Mouse (Mus musculus): ENCODE results near the gene Exoc3l4. TPM values are rescaled to one million over a fixed set of nuclear protein-coding genes. Genes with fewer than 3 reads are reported as not detected.

Exoc3l4 gene
- 21.3 and 24.4 TPM in 2 replicates for polyA plus RNA-seq (2015; fragmentation: Nextera tagmentation; extraction: Ambion mirVana)

DNA sequence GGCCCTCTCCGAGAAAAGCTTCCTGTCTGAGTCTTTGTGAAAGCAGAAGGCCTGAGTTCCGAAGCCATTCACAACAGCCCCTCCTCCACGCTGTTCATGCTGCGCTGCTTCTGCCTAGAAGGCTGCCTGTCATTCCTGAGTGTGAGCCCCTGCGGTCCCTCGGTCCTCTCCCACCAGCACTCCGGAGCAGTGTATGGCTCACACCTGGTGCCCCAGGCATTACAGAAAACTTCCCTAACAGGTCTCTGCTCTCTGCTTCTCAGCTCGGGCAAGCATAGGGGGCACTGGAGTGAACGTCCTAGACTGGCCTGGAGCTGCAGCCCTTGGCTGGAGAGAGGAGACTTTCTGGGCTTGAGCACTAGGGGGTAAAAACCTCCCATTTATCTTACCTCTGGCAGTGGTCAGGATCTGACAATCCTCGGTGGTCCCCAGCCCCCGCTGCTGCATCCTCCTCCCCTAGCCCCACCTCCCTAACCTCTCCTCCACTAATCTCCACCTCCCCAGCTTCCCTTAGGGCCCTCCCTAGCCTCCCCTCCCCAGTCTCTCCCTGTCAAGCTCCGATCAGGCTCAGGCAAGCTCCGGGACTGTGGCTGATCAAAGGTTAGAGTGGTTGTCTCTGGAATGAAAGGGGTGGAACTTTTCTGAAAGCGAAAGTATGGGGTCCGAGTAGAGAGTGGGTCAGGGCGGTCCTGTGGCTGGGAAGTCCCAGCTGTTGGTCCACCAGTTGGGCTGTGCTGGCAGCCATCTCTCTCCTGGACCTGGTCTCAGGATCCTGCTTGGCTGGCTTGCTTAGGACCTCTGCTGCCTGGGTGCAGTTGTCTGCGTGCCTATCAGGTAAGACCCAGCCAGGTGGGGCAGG lies at the start of gene Exoc3l4:
TSS of gene Exoc3l4 (plus strand) at position 97 of the 859 bp plus-strand sequence.
- peak within 1 kb of the TSS; percentile 81 for H3K27ac ChIP-seq (ENCODE audit: low read length)
- H3K4me2 ChIP-seq (replicated peaks; ENCODE audit: low read depth, low read length) = peak within 1 kb of the TSS; percentile 61
- H3K36me3 ChIP-seq (ENCODE audit: insufficient read depth, low read length) = no peaks in the 10 kb centered on the region
- TF ChIP-seq CTCF (IDR thresholded peaks at IDR 0.05) (peak; percentile 34), EP300 (IDR thresholded peaks at IDR 0.05) (peak; percentile 9; the same call in 1 of the 2 replicates)
- WGBS = 3% methylated on average over 17 of the region's 17 CpGs
- peak within 1 kb of the TSS; percentile 34 for H3K4me3 ChIP-seq (ENCODE audit: low read depth, low read length)
- peaks cover under 1% of the 10 kb centered on the region; the same call in 1 of the 2 replicates for H3K27me3 ChIP-seq (replicated peaks; ENCODE audit: insufficient read depth, low read length)
- H3K9me3 ChIP-seq (ENCODE audit: low read length) = no peaks in the 10 kb centered on the region
- H3K9ac ChIP-seq (replicated peaks; ENCODE audit: low read depth) = peak within 1 kb of the TSS; percentile 13; the same call in 1 of the 2 replicates
- DNase-seq (ENCODE audit: low spot score) (peak; percentile 79), ATAC-seq (peak; percentile 55)
- H3K4me1 ChIP-seq (ENCODE audit: insufficient read depth, low read depth, low read length) = peaks cover under 1% of the 10 kb centered on the region; the same call in 1 of the 2 replicates

DNA sequence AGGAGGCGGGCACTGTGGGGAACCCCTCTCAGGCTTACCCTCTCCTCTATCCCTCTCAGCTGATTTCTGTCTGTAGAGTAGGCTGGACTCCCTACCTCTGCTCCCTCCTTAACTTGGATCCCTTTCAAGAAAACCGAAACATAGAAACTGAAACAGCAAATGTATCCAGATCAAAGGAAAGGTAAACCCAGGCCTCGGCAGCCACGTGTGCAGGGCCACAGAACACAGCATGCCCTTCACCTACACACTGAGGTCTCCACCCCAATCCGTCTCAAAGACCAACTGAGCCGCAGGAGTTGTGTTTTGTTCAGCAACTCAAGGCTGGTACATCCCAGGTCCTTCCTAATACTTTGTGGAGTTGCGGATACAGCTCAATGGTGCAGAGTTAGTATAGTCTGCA lies 49.8 kb upstream of the Exoc3l4 start:
- Histone ChIP-seq H3K9ac (replicated peaks; ENCODE audit: low read depth) (no peak overlapping the region), H3K4me2 (replicated peaks; ENCODE audit: low read depth, low read length) (no peak overlapping the region), H3K27ac (ENCODE audit: low read length) (no peak overlapping the region), H3K4me1 (ENCODE audit: insufficient read depth, low read depth, low read length) (peaks cover 18% of the 10 kb centered on the region; the same call in 1 of the 2 replicates), H3K36me3 (ENCODE audit: insufficient read depth, low read length) (no peaks in the 10 kb centered on the region), H3K4me3 (ENCODE audit: low read depth, low read length) (no peak overlapping the region), H3K9me3 (ENCODE audit: low read length) (no peaks in the 10 kb centered on the region), H3K27me3 (replicated peaks; ENCODE audit: insufficient read depth, low read length) (no peaks in the 10 kb centered on the region)
- 61% methylated on average over 7 of the region's 7 CpGs for WGBS
- DNase-seq (ENCODE audit: low spot score) (no peak), ATAC-seq (peak; percentile 21; the same call in 1 of the 2 replicates)
- TF ChIP-seq CTCF (IDR thresholded peaks at IDR 0.05) (no peak), EP300 (IDR thresholded peaks at IDR 0.05) (no peak)

DNA sequence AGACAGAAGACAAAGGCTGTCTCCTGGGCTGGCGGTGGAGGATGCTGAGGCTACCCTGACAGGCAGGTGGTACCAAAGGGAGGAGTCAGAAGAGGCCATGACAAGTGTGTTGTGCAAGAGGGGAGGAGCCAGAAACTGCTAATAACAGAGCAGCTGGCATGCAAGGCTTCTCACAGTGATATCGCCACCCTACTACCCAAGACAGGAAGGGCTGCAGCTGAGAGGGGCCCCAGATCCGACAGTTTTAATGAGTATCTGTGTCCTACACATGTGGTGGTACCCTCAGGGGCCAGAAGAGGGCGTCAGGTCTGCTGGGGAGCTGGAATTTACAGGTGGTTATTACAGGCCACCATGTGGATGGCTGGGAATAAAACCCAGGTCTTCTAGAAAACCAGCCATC lies 46.6 kb upstream of the Exoc3l4 start:
- H3K27ac ChIP-seq (ENCODE audit: low read length) = no peak overlapping the region
- TF ChIP-seq CTCF (IDR thresholded peaks at IDR 0.05) (peak; percentile 52), EP300 (IDR thresholded peaks at IDR 0.05) (no peak)
- H3K4me1 ChIP-seq (ENCODE audit: insufficient read depth, low read depth, low read length) = peaks cover 19% of the 10 kb centered on the region; the same call in 1 of the 2 replicates
- no peaks in the 10 kb centered on the region for H3K36me3 ChIP-seq (ENCODE audit: insufficient read depth, low read length)
- H3K27me3 ChIP-seq (replicated peaks; ENCODE audit: insufficient read depth, low read length) = no peaks in the 10 kb centered on the region
- H3K9me3 ChIP-seq (ENCODE audit: low read length) = no peaks in the 10 kb centered on the region
- DNase-seq (ENCODE audit: low spot score) (peak; percentile 57), ATAC-seq (peak; percentile 47)
- no peak overlapping the region for H3K9ac ChIP-seq (replicated peaks; ENCODE audit: low read depth)
- 52% methylated on average over 4 of the region's 4 CpGs for WGBS
- H3K4me2 ChIP-seq (replicated peaks; ENCODE audit: low read depth, low read length) = no peak overlapping the region
- no peak overlapping the region for H3K4me3 ChIP-seq (ENCODE audit: low read depth, low read length)

DNA sequence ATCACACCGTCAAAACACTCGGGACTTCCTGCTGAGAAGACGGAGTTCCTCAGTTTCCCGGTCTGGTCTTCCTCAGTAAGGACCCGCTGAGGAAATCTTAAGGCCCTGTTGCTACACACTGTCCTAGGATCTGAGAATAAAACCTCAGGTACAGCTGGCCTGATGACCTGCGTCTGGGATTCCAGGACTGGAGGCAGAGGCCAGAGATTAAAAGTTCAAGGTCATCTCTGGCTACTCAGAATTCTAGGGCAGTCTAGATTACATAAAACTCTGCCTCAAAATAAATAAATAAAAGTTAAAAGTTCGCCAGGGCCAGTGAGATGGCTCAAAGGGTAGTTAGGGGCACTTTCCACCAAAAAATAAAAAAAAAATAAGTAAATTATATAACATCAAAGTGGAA lies 44.9 kb upstream of the Exoc3l4 start:
- no peak for ATAC-seq
- DNase-seq (ENCODE audit: low spot score) = no peak
- Histone ChIP-seq H3K4me3 (ENCODE audit: low read depth, low read length) (no peak overlapping the region), H3K27me3 (replicated peaks; ENCODE audit: insufficient read depth, low read length) (no peaks in the 10 kb centered on the region), H3K4me1 (ENCODE audit: insufficient read depth, low read depth, low read length) (peaks cover 27% of the 10 kb centered on the region; the same call in 1 of the 2 replicates), H3K9ac (replicated peaks; ENCODE audit: low read depth) (no peak overlapping the region), H3K27ac (ENCODE audit: low read length) (no peak overlapping the region), H3K4me2 (replicated peaks; ENCODE audit: low read depth, low read length) (no peak overlapping the region), H3K9me3 (ENCODE audit: low read length) (no peaks in the 10 kb centered on the region), H3K36me3 (ENCODE audit: insufficient read depth, low read length) (no peaks in the 10 kb centered on the region)
- no peak for TF ChIP-seq EP300 (IDR thresholded peaks at IDR 0.05)
- WGBS = 71% methylated on average over 7 of the region's 7 CpGs

DNA sequence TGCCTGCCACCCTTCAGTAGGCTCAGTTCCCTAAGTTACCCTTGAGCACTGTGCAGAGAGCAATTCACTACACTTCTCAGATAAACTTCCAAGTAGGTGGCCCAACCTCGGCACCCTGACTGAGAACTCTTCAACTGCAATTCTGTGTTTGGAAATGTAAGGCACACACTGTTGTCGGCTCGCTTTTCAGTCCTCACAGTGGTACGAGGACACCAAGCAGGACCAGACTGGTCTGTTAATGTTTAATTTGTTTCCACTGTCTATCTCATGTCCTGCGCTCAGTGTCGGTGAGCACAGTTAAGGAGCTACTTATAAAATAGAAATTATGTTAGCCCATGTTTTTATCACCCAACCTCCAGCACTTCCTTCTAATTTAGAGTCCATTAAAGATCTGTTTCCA lies 43.4 kb upstream of the Exoc3l4 start:
- no peak overlapping the region for H3K27ac ChIP-seq (ENCODE audit: low read length)
- no peak for TF ChIP-seq EP300 (IDR thresholded peaks at IDR 0.05)
- no peak for TF ChIP-seq CTCF (IDR thresholded peaks at IDR 0.05)
- no peak for ATAC-seq

DNA sequence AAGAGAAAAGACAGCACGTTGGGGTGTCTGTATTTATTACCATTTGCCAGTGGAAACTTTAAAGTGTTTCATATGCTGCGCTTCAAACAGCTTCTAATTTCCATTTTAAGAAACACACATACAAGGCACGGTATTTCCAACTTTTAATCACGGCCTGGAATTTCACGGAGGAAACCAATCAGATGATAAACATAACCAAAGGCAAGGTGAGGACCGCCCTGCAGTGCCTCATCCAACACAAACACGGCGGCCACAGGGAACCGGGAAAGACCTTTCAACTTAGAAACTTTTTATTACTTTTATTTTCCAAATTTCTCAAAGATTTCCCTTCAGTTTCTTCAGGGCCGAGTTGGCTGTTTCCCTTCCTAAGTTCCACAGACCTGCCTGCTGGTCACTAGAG lies 42.1 kb upstream of the Exoc3l4 start:
- H3K36me3 ChIP-seq (ENCODE audit: insufficient read depth, low read length) = no peaks in the 10 kb centered on the region
- H3K4me2 ChIP-seq (replicated peaks; ENCODE audit: low read depth, low read length) = peak overlapping the region; percentile 83
- DNase-seq (ENCODE audit: low spot score) = no peak
- no peak overlapping the region for H3K9ac ChIP-seq (replicated peaks; ENCODE audit: low read depth)
- H3K4me1 ChIP-seq (ENCODE audit: insufficient read depth, low read depth, low read length) = peaks cover 16% of the 10 kb centered on the region; the same call in 1 of the 2 replicates
- TF ChIP-seq CTCF (IDR thresholded peaks at IDR 0.05) = no peak
- no peak for TF ChIP-seq EP300 (IDR thresholded peaks at IDR 0.05)
- no peak for ATAC-seq
- WGBS = 43% methylated on average over 10 of the region's 10 CpGs
- H3K9me3 ChIP-seq (ENCODE audit: low read length) = no peaks in the 10 kb centered on the region
- peak overlapping the region; percentile 96; the same call in 1 of the 2 replicates for H3K4me3 ChIP-seq (ENCODE audit: low read depth, low read length)
- 0 out of 2 replicates have a peak overlapping the region, but pooled peaks have one; percentile 23 for H3K27ac ChIP-seq (ENCODE audit: low read length)
- no peaks in the 10 kb centered on the region for H3K27me3 ChIP-seq (replicated peaks; ENCODE audit: insufficient read depth, low read length)

More for the DNA sequence above, 43.4 kb upstream of the Exoc3l4 start:
- no peaks in the 10 kb centered on the region for H3K27me3 ChIP-seq (replicated peaks; ENCODE audit: insufficient read depth, low read length)
- H3K36me3 ChIP-seq (ENCODE audit: insufficient read depth, low read length) = no peaks in the 10 kb centered on the region
- 49% methylated on average over 6 of the region's 6 CpGs for whole genome bisulfite sequencing
- no peaks in the 10 kb centered on the region for H3K9me3 ChIP-seq (ENCODE audit: low read length)
- no peak for DNase-seq (ENCODE audit: low spot score)
- no peak overlapping the region for H3K4me3 ChIP-seq (ENCODE audit: low read depth, low read length)
- H3K9ac ChIP-seq (replicated peaks; ENCODE audit: low read depth) = no peak overlapping the region
- H3K4me1 ChIP-seq (ENCODE audit: insufficient read depth, low read depth, low read length) = peaks cover 23% of the 10 kb centered on the region; the same call in 1 of the 2 replicates
- H3K4me2 ChIP-seq (replicated peaks; ENCODE audit: low read depth, low read length) = no peak overlapping the region
